Mouse (Mus musculus) CD4-positive, CD25-positive, alpha-beta regulatory T cell, adult 4 months (primary cell): Measurements from ENCODE around the gene Ube2j2. TPM values are rescaled to one million over a fixed set of nuclear protein-coding genes. Genes with fewer than 3 reads are reported as not detected.

Experiments
- ATAC-seq: one replicate; pipeline ENCODE4 v1.8.0; 2017
- polyA plus RNA-seq, 2 experiments: library from polyadenylated mRNA; unstranded; fragments of 100-300 nt; shearing (Covaris generic); gene quantifications; one replicate each; pipeline ENCODE4 v1.2.1; 2017

Ube2j2 gene
- polyA plus RNA-seq = 10 to 100 TPM; 21.6 to 29.7 TPM

- ATAC-seq = peak; percentile 90
Observed at GRCm38 (mm10) chr4:155943534-155944249, at the start of gene Ube2j2. Gene Ube2j2, plus strand, starts transcription at chr4:155943831.

GRCm38 (mm10) chr4:155894311-155894881, 49.2 kb upstream of the Ube2j2 start:
- no peak for ATAC-seq

- ATAC-seq = no peak
Observed at GRCm38 (mm10) chr4:155895216-155895615, 48.4 kb upstream of the Ube2j2 start.

- ATAC-seq = no peak
Observed at GRCm38 (mm10) chr4:155895826-155896225, 47.8 kb upstream of the Ube2j2 start.

GRCm38 (mm10) chr4:155896461-155896860, 47.2 kb upstream of the Ube2j2 start:
- ATAC-seq = no peak

GRCm38 (mm10) chr4:155898318-155898717, 45.3 kb upstream of the Ube2j2 start:
- ATAC-seq = no peak

GRCm38 (mm10) chr4:155899355-155899754, 44.3 kb upstream of the Ube2j2 start:
- ATAC-seq = no peak

- no peak for ATAC-seq
Observed at GRCm38 (mm10) chr4:155901205-155901604, 42.4 kb upstream of the Ube2j2 start.

GRCm38 (mm10) chr4:155903246-155903645, 40.4 kb upstream of the Ube2j2 start:
- ATAC-seq = no peak

- ATAC-seq = no peak
Observed at GRCm38 (mm10) chr4:155904318-155905102, 39.1 kb upstream of the Ube2j2 start.

- no peak for ATAC-seq
Observed at GRCm38 (mm10) chr4:155905634-155906033, 38.0 kb upstream of the Ube2j2 start.

- ATAC-seq = no peak
Observed at GRCm38 (mm10) chr4:155906125-155906524, 37.5 kb upstream of the Ube2j2 start.

GRCm38 (mm10) chr4:155907003-155907402, 36.6 kb upstream of the Ube2j2 start:
- ATAC-seq = no peak

GRCm38 (mm10) chr4:155908281-155908680, 35.4 kb upstream of the Ube2j2 start:
- ATAC-seq = no peak

- no peak for ATAC-seq
Observed at GRCm38 (mm10) chr4:155908751-155909150, 34.9 kb upstream of the Ube2j2 start.

GRCm38 (mm10) chr4:155932031-155932430, 11.6 kb upstream of the Ube2j2 start:
- no peak for ATAC-seq

GRCm38 (mm10) chr4:155943049-155943452, 580 bp upstream of the Ube2j2 start:
- ATAC-seq = no peak

GRCm38 (mm10) chr4:155944271-155944670, 640 bp downstream of the Ube2j2 start:
- peak; percentile 40 for ATAC-seq

- no peak for ATAC-seq
Observed at GRCm38 (mm10) chr4:155947094-155947493, 3.5 kb downstream of the Ube2j2 start.

- ATAC-seq = no peak
Observed at GRCm38 (mm10) chr4:155955491-155955890, 11.9 kb downstream of the Ube2j2 start.

- ATAC-seq = peak; percentile 83
Observed at GRCm38 (mm10) chr4:155959275-155959674, 15.6 kb downstream of the Ube2j2 start.

GRCm38 (mm10) chr4:155962167-155962971, 18.7 kb downstream of the Ube2j2 start, which contains the start of gene C1qtnf12:
Gene C1qtnf12, plus strand, starts transcription at chr4:155962318.
- peak; percentile 62 for ATAC-seq

GRCm38 (mm10) chr4:155963106-155963505, 19.5 kb downstream of the Ube2j2 start:
- ATAC-seq = no peak
